Mouse (Mus musculus): ENCODE measurements around the gene Flad1. TPM values are rescaled to one million over a fixed set of nuclear protein-coding genes. Genes with fewer than 3 reads are reported as not detected.

Flad1 gene
- total and polyA plus RNA-seq, 2 experiments from 2014 or later: 31.5 to 34.9 TPM

DNA sequence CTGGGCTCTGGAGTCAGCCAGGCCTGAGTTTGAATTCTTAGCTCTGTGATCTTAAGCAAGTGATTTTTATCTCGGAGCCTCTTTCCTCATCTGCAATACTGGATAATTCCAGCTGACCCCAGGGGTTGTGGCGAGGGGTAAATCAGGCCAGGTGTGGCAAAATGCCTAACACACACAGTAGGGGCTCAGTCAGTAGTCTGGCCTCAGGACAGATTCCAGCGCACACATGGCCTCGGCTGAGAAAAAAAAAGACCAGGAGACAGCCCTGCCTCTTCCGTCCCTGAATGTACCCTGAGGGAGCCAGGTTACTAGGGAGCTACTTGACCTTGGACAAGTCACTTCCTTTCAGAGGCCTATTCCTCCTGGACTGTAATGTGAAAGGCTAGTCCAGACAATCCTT is 28.7 kb downstream of the Flad1 start:
- DNase-seq: no peak
- H3K9ac ChIP-seq: no peak overlapping the region
- H3K27me3 ChIP-seq (ENCODE audit: insufficient read depth, low read length): no peaks in the 10 kb centered on the region
- no peak overlapping the region for H3K4me2 ChIP-seq (ENCODE audit: low read depth)
- TF ChIP-seq CTCF (IDR thresholded peaks at IDR 0.05; ENCODE audit: low read depth): no peak
- no peaks in the 10 kb centered on the region for H3K9me3 ChIP-seq (ENCODE audit: low read length)
- H3K27ac ChIP-seq (ENCODE audit: low read depth, low read length): no peak overlapping the region
- no peak overlapping the region for H3K4me3 ChIP-seq (ENCODE audit: low read depth, low read length)
- WGBS: 84% methylated on average over 5 of the region's 5 CpGs
- H3K4me1 ChIP-seq (ENCODE audit: insufficient read depth): peaks cover 3% of the 10 kb centered on the region
- no peaks in the 10 kb centered on the region for H3K36me3 ChIP-seq (ENCODE audit: insufficient read depth)
- ATAC-seq: no peak

DNA sequence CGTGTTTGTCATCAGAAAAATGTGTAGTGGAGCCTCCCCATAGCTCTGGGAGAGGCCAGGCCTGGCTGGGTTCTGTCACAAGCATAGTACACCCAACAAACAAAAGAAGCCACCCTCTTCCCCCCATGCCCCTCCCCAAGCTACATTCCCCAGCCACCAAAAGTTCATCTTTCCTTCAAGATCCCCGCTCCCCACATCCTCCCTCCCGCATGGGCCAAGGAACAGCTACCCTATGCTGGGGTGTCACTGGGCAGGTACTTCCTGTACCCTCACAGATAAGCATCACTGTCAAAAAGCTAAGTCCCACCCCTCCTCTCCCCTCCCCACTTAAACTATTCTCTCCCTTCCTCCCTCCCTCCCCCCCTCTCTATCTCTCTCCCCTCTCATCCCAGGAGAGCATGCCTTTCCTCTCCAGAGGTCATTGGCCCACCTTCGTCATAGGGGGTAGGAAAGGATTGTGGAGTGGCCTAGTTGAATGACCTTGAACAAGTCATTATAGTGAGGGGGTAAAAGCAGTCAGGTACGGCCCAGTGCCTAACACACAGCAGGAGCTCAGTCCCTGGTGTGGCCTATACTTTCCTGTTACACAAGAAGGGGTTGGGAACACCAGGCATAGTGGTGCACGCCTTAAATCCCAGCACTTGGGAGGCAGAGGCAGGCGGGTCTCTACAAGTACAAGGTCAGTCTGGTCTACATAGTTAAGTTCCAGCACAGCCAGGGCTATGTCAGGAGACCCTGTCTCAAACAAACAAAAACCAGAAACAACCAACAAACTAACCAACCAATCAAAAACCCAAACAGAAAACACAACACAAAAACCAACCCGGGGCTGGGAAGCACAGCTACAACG is 29.4 kb downstream of the Flad1 start:
- DNase-seq: no peak

DNA sequence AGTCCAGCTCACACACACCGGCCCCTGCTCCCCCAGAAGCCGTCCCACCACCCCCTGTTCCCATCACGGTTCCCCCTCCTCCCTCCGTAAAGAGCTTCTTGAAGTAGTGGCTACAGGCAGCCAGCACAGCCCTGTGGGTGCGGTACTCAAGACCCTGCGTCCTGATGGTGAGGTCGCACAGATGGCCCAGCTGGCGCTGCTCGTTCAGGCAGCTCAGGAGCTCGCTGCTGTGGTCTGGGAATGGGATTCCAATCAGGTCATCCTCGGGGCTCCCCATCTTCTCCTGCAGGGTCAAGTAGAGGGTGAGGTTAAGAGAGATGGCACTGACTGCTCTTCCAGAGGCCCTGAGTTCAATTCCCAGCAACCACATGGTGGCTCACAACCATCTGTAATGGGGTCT is 30.4 kb downstream of the Flad1 start:
- Histone ChIP-seq H3K9ac (no peak overlapping the region), H3K27ac (ENCODE audit: low read depth, low read length) (no peak overlapping the region), H3K27me3 (ENCODE audit: insufficient read depth, low read length) (no peaks in the 10 kb centered on the region), H3K4me3 (ENCODE audit: low read depth, low read length) (no peak overlapping the region), H3K36me3 (ENCODE audit: insufficient read depth) (no peaks in the 10 kb centered on the region), H3K4me1 (ENCODE audit: insufficient read depth) (peaks cover 4% of the 10 kb centered on the region), H3K9me3 (ENCODE audit: low read length) (no peaks in the 10 kb centered on the region), H3K4me2 (ENCODE audit: low read depth) (no peak overlapping the region)
- ATAC-seq (no peak), DNase-seq (no peak)
- no peak for TF ChIP-seq CTCF (IDR thresholded peaks at IDR 0.05; ENCODE audit: low read depth)
- WGBS: 87% methylated on average over 11 of the region's 11 CpGs

More for the DNA sequence above, 29.4 kb downstream of the Flad1 start:
- no peak for ATAC-seq
- no peak overlapping the region for H3K9ac ChIP-seq
- no peak overlapping the region for H3K4me2 ChIP-seq (ENCODE audit: low read depth)
- H3K27ac ChIP-seq (ENCODE audit: low read depth, low read length): no peak overlapping the region
- no peaks in the 10 kb centered on the region for H3K36me3 ChIP-seq (ENCODE audit: insufficient read depth)
- H3K27me3 ChIP-seq (ENCODE audit: insufficient read depth, low read length): no peaks in the 10 kb centered on the region
- no peak for TF ChIP-seq CTCF (IDR thresholded peaks at IDR 0.05; ENCODE audit: low read depth)
- no peak overlapping the region for H3K4me3 ChIP-seq (ENCODE audit: low read depth, low read length)
- H3K4me1 ChIP-seq (ENCODE audit: insufficient read depth): peaks cover 4% of the 10 kb centered on the region
- H3K9me3 ChIP-seq (ENCODE audit: low read length): no peaks in the 10 kb centered on the region
- 87% methylated on average over 9 of the region's 9 CpGs for WGBS

DNA sequence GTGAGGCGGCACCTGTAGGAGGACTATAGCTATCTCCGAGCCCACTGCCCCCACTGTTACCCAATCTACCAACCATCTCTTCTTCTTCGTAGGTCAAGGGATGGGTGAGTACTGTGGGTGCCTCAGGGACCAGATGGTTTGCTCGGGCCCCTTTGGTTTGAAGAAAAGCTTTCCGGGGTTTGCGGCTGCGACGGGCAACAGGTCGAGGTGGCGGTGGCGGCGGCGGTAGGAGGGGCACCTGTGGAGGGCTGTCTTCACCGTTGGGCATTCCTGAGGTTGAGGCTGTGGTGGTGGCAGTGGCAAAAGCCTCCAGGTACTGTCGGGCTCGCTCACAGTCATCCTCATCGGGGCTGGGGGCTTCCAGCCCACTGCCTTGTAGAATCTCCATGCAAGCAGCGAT is 31.0 kb downstream of the Flad1 start:
- H3K36me3 ChIP-seq (ENCODE audit: insufficient read depth): no peaks in the 10 kb centered on the region
- 95% methylated on average over 18 of the region's 18 CpGs for WGBS

DNA sequence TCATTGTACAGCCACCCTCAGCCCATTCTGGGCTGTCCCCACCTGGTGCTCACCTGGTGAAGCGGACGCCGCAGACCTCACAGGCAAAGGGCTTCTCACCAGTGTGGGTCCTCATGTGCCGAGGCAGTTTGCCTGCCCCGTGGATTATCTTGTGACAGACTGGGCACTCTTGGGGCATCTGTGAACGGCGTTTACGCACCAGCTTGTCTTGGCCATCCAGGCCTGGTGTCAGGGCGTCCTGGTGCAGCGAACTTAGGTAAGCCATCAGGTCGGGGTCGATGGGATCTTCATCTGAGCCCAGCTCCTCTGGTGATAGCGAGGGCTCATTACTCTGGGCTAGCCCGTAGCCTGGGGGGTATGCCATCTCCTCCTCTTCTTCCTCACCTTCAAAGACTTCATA is 31.4 kb downstream of the Flad1 start:
- Histone ChIP-seq H3K9ac (no peak overlapping the region), H3K4me2 (ENCODE audit: low read depth) (no peak overlapping the region), H3K36me3 (ENCODE audit: insufficient read depth) (no peaks in the 10 kb centered on the region), H3K4me3 (ENCODE audit: low read depth, low read length) (no peak overlapping the region), H3K27me3 (ENCODE audit: insufficient read depth, low read length) (no peaks in the 10 kb centered on the region), H3K9me3 (ENCODE audit: low read length) (no peaks in the 10 kb centered on the region), H3K27ac (ENCODE audit: low read depth, low read length) (no peak overlapping the region), H3K4me1 (ENCODE audit: insufficient read depth) (peaks cover 4% of the 10 kb centered on the region)
- WGBS: 93% methylated on average over 14 of the region's 14 CpGs
- DNase-seq (no peak), ATAC-seq (no peak)
- TF ChIP-seq CTCF (IDR thresholded peaks at IDR 0.05; ENCODE audit: low read depth): no peak

More for the DNA sequence above, 31.0 kb downstream of the Flad1 start:
- Histone ChIP-seq H3K27ac (ENCODE audit: low read depth, low read length) (no peak overlapping the region), H3K9me3 (ENCODE audit: low read length) (no peaks in the 10 kb centered on the region), H3K9ac (no peak overlapping the region), H3K4me1 (ENCODE audit: insufficient read depth) (peaks cover 4% of the 10 kb centered on the region), H3K4me2 (ENCODE audit: low read depth) (no peak overlapping the region), H3K27me3 (ENCODE audit: insufficient read depth, low read length) (no peaks in the 10 kb centered on the region), H3K4me3 (ENCODE audit: low read depth, low read length) (no peak overlapping the region)
- no peak for TF ChIP-seq CTCF (IDR thresholded peaks at IDR 0.05; ENCODE audit: low read depth)
- no peak for ATAC-seq
- DNase-seq: no peak

DNA sequence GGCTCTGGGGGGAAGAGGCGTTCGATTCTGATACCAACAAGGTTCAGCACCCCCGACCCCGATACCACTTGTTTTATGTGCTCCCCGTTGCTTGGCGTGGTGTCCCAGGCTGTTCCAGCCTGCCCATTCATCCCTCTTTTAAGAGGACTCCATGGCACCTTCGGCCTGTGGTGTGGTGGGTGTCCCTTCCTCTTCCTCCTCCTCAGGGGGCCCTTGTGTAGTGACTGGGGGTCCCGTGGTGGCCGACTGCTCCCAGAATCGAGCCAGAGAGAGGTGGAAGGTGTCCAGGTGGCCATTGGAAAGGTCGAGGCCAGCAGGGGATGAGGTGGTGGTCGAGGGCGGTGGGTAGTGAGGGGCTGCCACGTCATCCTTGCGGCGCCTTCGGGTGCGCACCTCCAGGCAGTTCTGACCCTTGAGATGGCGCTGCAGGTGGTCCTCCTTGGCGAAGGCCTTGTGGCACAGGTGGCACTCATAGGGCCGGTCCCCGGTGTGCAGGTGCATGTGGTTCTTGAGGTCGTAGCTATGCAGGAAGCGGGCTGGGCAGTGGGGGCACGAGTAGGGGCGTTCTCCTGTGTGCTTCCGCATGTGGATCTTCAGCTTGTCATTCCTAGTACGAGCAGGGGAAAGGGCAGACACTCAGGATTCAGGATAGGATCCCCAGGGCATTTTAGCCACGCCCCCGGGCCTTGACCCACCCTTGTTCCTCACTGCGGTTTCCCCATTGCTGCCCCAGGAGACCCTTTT is 32.1 kb downstream of the Flad1 start:
- no peaks in the 10 kb centered on the region for H3K9me3 ChIP-seq (ENCODE audit: low read length)
- H3K27me3 ChIP-seq (ENCODE audit: insufficient read depth, low read length): no peaks in the 10 kb centered on the region
- H3K4me2 ChIP-seq (ENCODE audit: low read depth): no peak overlapping the region
- no peak for ATAC-seq
- no peak overlapping the region for H3K27ac ChIP-seq (ENCODE audit: low read depth, low read length)
- TF ChIP-seq CTCF (IDR thresholded peaks at IDR 0.05; ENCODE audit: low read depth): no peak
- no peak overlapping the region for H3K9ac ChIP-seq
- no peaks in the 10 kb centered on the region for H3K36me3 ChIP-seq (ENCODE audit: insufficient read depth)
- H3K4me1 ChIP-seq (ENCODE audit: insufficient read depth): peaks cover 4% of the 10 kb centered on the region
- WGBS: 89% methylated on average over 31 of the region's 31 CpGs
- H3K4me3 ChIP-seq (ENCODE audit: low read depth, low read length): no peak overlapping the region
- DNase-seq: no peak
